Mouse (Mus musculus) intestine, postnatal 0 days (tissue): ENCODE data around the gene Skint3. TPM values are rescaled to one million over a fixed set of nuclear protein-coding genes. Genes with fewer than 3 reads are reported as not detected.

Experiments used
- ATAC-seq: fragments of 200-750 bp; cut with Nextera tagmentation; 2 replicates; pipeline ENCODE4 v1.8.0; 2017; ENCODE audit warnings: mild to moderate bottlenecking, moderate TSS enrichment, moderate library complexity
- H3K27ac ChIP-seq: fragments of 300-500 bp; sonication (generic); 2 replicates; pipeline ENCODE4 v1.5.1; 2014; ENCODE audit warnings: mild to moderate bottlenecking, low read depth, low read length, moderate library complexity
- H3K27me3 ChIP-seq: fragments of 300-500 bp; sonication (generic); replicated peaks from 2 replicates; pipeline ENCODE4 v1.6.1; 2014; ENCODE audit warnings: low read length, mixed read lengths; ENCODE audit not compliant: control insufficient read depth, insufficient read depth
- H3K36me3 ChIP-seq: fragments of 300-500 bp; sonication (generic); 2 replicates; pipeline ENCODE4 v1.6.1; 2014; ENCODE audit warnings: mild to moderate bottlenecking, moderate library complexity; ENCODE audit not compliant: control insufficient read depth, insufficient read depth
- H3K4me1 ChIP-seq: fragments of 300-500 bp; sonication (generic); replicated peaks from 2 replicates; pipeline ENCODE4 v1.6.1; 2014; ENCODE audit warnings: antibody characterized with exemption, low read length, mixed read lengths; ENCODE audit not compliant: control insufficient read depth, insufficient read depth
- H3K4me2 ChIP-seq: fragments of 300-500 bp; sonication (generic); replicated peaks from 2 replicates; pipeline ENCODE4 v1.6.1; 2014; ENCODE audit warnings: low read depth, mild to moderate bottlenecking, moderate library complexity
- H3K4me3 ChIP-seq: fragments of 300-500 bp; sonication (generic); 2 replicates; pipeline ENCODE4 v1.5.1; 2014; ENCODE audit warnings: low read depth, low read length
- H3K9ac ChIP-seq: fragments of 300-500 bp; sonication (generic); 2 replicates; pipeline ENCODE4 v1.6.1; 2014; ENCODE audit warnings: mild to moderate bottlenecking, low read depth, low read length
- H3K9me3 ChIP-seq: fragments of 300-500 bp; sonication (generic); 2 replicates; pipeline ENCODE4 v1.6.1; 2016; ENCODE audit warnings: mixed run types; ENCODE audit not compliant: control insufficient read depth
- CTCF ChIP-seq: sonication (generic); IDR thresholded peaks from 2 replicates; pipeline ENCODE4 v1.5.1; 2016; ENCODE audit warnings: low read depth, mild to moderate bottlenecking, control low read depth, antibody characterized with exemption, moderate library complexity
- WGBS: fragments of 180-500 bp; shearing (Covaris S2); extraction: QIAGEN DNeasy Blood & Tissue Kit; methylation state at CpG from one replicate; pipeline ENCODE4 v1.1.7; 2014; 5-methylcytosine and 5-hydroxymethylcytosine counted together
- polyA plus RNA-seq: library from polyadenylated mRNA; unstranded; fragments of >200 nt; fragmentation: Nextera tagmentation; extraction: Ambion mirVana; gene quantifications from 2 replicates; pipeline ENCODE4 v1.2.1, GENCODE M21; 2015

Gene Skint3
- polyA plus RNA-seq = not detected in 2 replicates

- H3K27me3 ChIP-seq = no peaks in the 10 kb centered on the region
- no peak within 1 kb of the TSS for H3K4me3 ChIP-seq
- ATAC-seq = no peak
- H3K4me1 ChIP-seq = no peaks in the 10 kb centered on the region
- no peaks in the 10 kb centered on the region for H3K36me3 ChIP-seq
- no peak within 1 kb of the TSS for H3K27ac ChIP-seq
- no peak for TF ChIP-seq CTCF
- H3K9ac ChIP-seq = no peak within 1 kb of the TSS
- H3K9me3 ChIP-seq = no peaks in the 10 kb centered on the region
- 87% methylated on average over 1 of the region's 1 CpGs for WGBS
- no peak within 1 kb of the TSS for H3K4me2 ChIP-seq
Measured at GRCm38 (mm10) chr4:112231945-112232344, at the start of gene Skint3. Gene Skint3 (plus strand): TSS chr4:112232245.

GRCm38 (mm10) chr4:112243416-112243815, 11.4 kb downstream of the Skint3 start:
- Histone ChIP-seq H3K36me3 (no peaks in the 10 kb centered on the region), H3K9ac (no peak overlapping the region), H3K4me1 (no peaks in the 10 kb centered on the region), H3K4me3 (no peak overlapping the region), H3K27me3 (no peaks in the 10 kb centered on the region), H3K27ac (no peak overlapping the region), H3K9me3 (no peaks in the 10 kb centered on the region), H3K4me2 (no peak overlapping the region)
- ATAC-seq = no peak
- 67% methylated on average over 1 of the region's 1 CpGs for WGBS
- no peak for TF ChIP-seq CTCF

GRCm38 (mm10) chr4:112243951-112244350, 11.9 kb downstream of the Skint3 start:
- H3K36me3 ChIP-seq = no peaks in the 10 kb centered on the region
- no peak overlapping the region for H3K9ac ChIP-seq
- no peak overlapping the region for H3K4me3 ChIP-seq
- TF ChIP-seq CTCF = no peak
- WGBS = 88% methylated on average over 3 of the region's 3 CpGs
- H3K9me3 ChIP-seq = no peaks in the 10 kb centered on the region
- no peak for ATAC-seq
- no peak overlapping the region for H3K27ac ChIP-seq
- no peaks in the 10 kb centered on the region for H3K4me1 ChIP-seq
- H3K4me2 ChIP-seq = no peak overlapping the region
- no peaks in the 10 kb centered on the region for H3K27me3 ChIP-seq

- H3K9ac ChIP-seq = no peak overlapping the region
- H3K27me3 ChIP-seq = no peaks in the 10 kb centered on the region
- WGBS = 77% methylated on average over 5 of the region's 5 CpGs
- no peak overlapping the region for H3K4me3 ChIP-seq
- H3K27ac ChIP-seq = no peak overlapping the region
- H3K4me2 ChIP-seq = no peak overlapping the region
- H3K4me1 ChIP-seq = no peaks in the 10 kb centered on the region
- no peak for TF ChIP-seq CTCF
- no peaks in the 10 kb centered on the region for H3K36me3 ChIP-seq
- no peak for ATAC-seq
- no peaks in the 10 kb centered on the region for H3K9me3 ChIP-seq
Measured at GRCm38 (mm10) chr4:112256022-112256421, 24.0 kb downstream of the Skint3 start.

GRCm38 (mm10) chr4:112287178-112287974, 55.3 kb downstream of the Skint3 start:
- Histone ChIP-seq H3K9me3 (no peaks in the 10 kb centered on the region), H3K4me2 (no peak overlapping the region; the same call in 1 of the 2 replicates), H3K36me3 (no peaks in the 10 kb centered on the region), H3K27me3 (no peaks in the 10 kb centered on the region), H3K4me1 (no peaks in the 10 kb centered on the region), H3K9ac (no peak overlapping the region), H3K27ac (no peak overlapping the region), H3K4me3 (no peak overlapping the region)
- WGBS = 64% methylated on average over 12 of the region's 12 CpGs
- no peak for ATAC-seq
- TF ChIP-seq CTCF = no peak

GRCm38 (mm10) chr4:112288396-112288795, 56.4 kb downstream of the Skint3 start:
- TF ChIP-seq CTCF = no peak
- no peak overlapping the region for H3K9ac ChIP-seq
- H3K4me3 ChIP-seq = no peak overlapping the region
- no peak for ATAC-seq
- no peak overlapping the region for H3K4me2 ChIP-seq
- no peaks in the 10 kb centered on the region for H3K27me3 ChIP-seq
- H3K36me3 ChIP-seq = no peaks in the 10 kb centered on the region
- H3K4me1 ChIP-seq = no peaks in the 10 kb centered on the region
- H3K27ac ChIP-seq = no peak overlapping the region
- 81% methylated on average over 4 of the region's 4 CpGs for WGBS
- H3K9me3 ChIP-seq = no peaks in the 10 kb centered on the region
